Mouse (Mus musculus) T-helper 2 cell (primary cell): ENCODE data around the gene Hcrt.
"Not testable (repeated sequence)": the region's sequence is repeated elsewhere in the genome, so short reads cannot be mapped to it uniquely, and the experiment has no call there.

ENCODE experiments used
- in situ Hi-C: fragments of 300-600 bp; cut with MboI, MseI; formaldehyde crosslinking; loops from one replicate; pipeline ENCODE4 v1.15.1; 2025; ENCODE audit warnings: high pct_unique_total_duplicates

The Hcrt gene

DNA sequence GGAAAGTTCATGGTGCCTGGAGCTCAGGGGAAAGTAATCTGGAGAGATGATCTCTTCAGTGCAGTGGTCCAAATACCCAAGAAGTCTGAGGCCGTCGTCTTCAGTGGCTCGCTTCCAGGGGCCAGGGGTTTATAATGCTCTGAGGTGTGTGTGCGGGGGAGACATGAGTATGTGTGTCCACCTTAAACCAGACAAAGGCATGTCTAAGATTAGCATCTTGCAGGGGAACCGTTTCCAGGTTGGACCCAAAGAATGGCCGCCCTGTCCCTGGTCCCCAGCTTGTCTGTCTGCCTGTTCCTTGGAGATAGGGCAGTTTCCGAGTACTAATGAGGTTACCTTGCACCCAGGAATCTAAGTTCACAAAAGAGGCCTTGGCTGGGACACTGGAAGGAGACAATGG lies at the start of gene Hcrt:
TSS of gene Hcrt (minus strand) at position 101 of the 400 bp plus-strand sequence.
- in situ Hi-C loops, result no loop called here

DNA sequence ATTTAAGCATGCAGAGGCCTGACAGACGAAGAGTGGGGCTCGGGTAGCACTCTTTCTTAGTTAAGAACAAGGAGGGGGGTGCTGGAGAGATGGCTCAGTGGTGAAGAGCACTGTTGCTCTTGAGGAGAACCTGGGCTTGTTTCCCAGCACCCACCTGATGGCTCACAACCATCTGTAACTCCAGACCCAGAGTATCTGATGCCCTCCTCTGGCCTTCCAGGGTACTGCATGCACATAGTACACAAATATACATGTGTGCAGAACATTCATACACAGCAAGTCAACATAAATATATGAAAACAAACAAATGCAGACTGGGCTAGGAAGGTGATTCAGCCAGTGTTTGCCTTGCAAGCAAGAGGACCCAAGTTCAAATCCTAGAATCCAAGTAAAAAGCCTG lies 48.4 kb upstream of the Hcrt start:
- in situ Hi-C loops, result no loop called here

DNA sequence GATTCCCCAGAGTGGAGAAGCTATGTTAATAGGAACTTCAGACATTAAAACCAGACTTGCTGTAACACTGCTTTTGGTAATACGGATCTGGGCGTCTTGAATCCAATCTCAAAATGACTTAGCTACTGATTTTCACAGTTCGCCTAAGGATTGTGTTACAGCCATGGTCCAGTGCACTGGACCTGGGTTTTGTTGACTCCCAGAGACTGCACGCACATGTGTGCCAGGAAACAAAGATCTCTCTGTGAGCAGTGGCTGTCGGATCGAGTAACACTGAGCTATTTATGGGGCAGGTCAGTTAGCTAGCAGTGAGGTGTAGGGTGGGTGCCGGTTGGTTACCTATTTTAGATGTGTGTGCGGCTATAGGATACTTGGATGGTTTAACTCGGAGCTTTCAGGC lies 47.8 kb upstream of the Hcrt start:
- in situ Hi-C loops, result no loop called here

- in situ Hi-C loops, result loop anchor here (5.0 to 10.0 kb wide), 2 partner anchors 66 to 158 kb away; no protein-coding TSS in a partner anchor
Observed at GRCm38 (mm10) chr11:100806380-100807305, 43.9 kb upstream of the Hcrt start.

DNA sequence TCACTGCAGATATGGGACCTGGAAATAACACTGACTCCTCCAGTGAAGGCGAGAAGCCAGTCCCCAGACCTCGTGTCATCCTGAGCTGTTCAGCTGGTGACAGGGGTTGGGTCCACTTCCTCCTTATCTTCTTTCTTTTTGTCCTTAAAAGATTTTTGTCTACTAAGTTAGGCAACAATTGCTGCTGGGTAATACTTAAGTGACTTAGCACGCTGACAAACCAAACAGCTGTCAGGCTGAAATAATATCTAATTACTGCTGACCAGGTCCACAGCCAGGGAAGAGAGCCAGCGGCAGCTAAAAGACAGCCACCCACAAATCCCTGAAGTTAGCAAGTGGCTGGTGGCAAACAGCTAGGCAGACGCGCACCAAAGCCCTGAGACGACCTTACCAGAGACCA lies 42.8 kb upstream of the Hcrt start:
- in situ Hi-C loops, result loop anchor here (5.0 to 10.0 kb wide), 2 partner anchors 67 to 159 kb away; no protein-coding TSS in a partner anchor

DNA sequence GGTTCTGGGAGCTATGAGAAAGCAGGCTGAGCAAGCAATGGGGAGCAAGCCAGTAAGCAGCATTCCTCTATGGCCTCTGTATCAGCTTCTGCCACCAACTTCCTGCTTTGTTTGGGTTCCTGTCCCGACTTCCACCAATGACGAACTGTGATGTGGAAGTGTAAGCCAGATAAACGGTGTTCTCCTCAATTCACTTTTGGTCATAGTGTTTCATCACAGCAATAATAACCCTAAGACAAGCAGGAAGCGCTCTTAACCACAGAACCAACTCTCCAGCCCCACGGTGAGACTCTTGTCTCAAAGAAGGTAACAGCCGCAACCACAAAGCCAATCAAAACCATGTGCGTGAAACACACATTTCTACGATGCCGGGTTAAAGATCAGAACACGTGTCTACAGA lies 41.7 kb upstream of the Hcrt start:
- in situ Hi-C loops, result loop anchor here (5.0 to 10.0 kb wide), 3 partner anchors 37 to 238 kb away; no protein-coding TSS in a partner anchor

- in situ Hi-C loops, result no loop called here
Observed at GRCm38 (mm10) chr11:100799426-100799825, 36.7 kb upstream of the Hcrt start.

DNA sequence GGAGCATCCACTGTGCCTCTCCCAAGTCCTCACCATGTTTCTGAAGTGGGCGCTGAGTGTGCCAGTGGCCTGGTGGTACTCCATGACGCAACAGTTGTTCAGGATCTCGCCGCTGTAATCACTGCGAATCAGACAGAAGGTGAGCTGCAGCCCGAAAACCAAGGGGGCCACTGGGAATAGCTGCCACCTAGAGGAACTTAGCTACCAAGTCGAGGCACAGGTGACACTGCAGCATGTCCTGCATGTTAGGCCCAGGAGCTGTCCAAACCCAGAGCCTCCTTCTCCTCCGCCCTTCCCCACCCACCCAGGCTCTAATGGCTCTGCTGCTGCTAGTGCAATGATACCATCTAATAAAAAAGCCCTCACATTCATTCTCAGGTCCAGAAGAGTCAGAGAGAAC lies 33.9 kb upstream of the Hcrt start:
- in situ Hi-C loops, result no loop called here

DNA sequence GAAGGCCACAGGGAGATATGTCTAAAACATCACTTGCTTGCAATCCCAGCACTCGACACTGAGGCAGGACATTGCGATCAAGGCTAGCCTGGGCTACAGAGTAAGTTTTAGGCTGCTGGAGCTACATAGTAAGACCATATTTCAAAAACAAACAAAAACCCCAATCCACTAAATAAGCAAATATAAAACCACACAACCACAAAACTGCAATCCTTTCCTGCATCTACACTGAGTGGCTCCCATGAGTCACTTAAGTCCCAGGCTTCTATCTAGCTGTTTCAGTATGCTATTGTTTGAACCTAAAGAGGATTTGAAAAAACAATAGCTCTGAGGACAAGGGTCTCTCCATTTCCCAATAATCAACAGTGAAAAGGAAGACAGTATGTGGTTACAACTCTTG lies 32.7 kb upstream of the Hcrt start:
- in situ Hi-C loops, result no loop called here

GRCm38 (mm10) chr11:100791457-100792049 lies 28.8 kb upstream of the Hcrt start:
- in situ Hi-C loops, result no loop called here

- in situ Hi-C loops, result not testable (repeated sequence)
Observed at GRCm38 (mm10) chr11:100790644-100791043, 27.9 kb upstream of the Hcrt start.

DNA sequence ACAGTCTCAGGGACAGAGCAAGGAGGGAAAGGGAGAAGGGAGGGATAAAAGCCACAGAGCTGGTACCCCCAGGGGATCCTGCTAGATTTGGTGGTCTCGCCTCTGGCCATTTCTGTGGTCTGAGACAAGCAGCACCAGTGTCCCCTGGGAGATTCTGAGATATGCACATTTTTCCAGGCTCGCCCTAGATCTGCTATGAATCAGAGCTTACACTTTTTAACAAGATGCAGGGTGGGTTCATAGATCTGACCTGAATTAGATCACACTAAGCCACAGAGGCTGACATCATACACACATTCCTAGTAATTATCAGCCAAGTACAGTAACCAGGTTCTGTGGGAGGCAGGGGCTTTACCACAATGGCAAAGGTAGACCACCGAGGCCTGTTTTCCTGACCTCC lies 27.0 kb upstream of the Hcrt start:
- in situ Hi-C loops, result no loop called here

DNA sequence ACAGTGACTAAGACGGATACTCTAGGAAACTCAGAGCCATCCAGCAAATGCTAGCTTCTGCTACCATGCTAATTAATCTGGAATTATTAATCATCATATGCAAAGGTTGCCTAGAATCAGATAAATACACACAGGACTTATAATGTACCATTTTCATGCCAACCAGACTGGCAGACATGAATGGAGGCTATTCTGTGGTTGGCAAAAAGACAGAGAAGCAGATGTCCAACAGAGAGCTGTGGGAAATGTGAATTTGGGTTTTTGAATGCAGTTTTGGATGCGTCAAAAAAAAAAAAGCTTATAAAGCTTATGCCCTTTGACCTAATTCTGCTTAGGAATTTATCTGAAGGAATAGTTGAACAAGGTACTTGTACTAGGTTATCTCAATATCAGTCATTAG lies 23.0 kb upstream of the Hcrt start:
- in situ Hi-C loops, result no loop called here

DNA sequence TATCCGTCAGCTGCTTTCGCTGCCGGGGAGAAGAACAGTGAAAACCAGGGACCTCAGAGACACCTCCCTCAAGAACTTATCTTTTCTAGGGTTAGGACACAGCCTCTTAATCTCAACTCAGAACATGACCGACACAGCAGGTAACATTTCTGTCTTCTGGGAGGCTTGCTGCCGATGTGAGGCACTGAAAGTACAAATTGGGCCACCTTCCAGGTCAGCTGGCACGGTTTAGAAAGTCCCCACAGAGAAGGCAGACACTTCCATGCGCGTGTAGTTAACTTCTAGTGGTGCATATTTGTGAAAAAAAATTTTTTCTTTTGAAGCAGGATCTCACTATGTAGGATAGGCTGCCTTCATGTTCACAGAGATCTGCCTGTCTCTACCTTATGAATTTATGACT lies 21.6 kb upstream of the Hcrt start:
- in situ Hi-C loops, result no loop called here

- in situ Hi-C loops, result no loop called here
Observed at GRCm38 (mm10) chr11:100782568-100782967, 19.8 kb upstream of the Hcrt start.

- in situ Hi-C loops, result no loop called here
Observed at GRCm38 (mm10) chr11:100781763-100782475, 19.2 kb upstream of the Hcrt start.

DNA sequence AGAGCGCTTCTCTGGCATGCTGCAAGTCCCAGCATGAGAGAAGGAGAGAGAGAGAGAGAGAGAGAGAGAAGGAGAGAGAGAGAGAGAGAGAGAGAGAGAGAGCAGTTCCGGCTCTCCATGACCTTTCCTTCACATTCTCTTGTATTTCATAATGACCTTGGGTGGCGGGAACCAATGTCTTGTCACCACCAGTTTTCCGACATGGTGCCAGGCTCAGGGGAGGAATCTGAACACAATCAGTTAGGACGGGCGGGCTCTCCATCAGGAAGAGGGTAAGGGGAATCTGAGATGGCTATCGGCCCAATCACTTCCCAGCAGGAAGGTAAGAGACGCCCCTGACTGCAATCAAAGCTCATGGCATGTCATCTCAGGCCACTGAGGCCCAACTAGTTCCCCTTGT lies 17.5 kb upstream of the Hcrt start:
- in situ Hi-C loops, result no loop called here

DNA sequence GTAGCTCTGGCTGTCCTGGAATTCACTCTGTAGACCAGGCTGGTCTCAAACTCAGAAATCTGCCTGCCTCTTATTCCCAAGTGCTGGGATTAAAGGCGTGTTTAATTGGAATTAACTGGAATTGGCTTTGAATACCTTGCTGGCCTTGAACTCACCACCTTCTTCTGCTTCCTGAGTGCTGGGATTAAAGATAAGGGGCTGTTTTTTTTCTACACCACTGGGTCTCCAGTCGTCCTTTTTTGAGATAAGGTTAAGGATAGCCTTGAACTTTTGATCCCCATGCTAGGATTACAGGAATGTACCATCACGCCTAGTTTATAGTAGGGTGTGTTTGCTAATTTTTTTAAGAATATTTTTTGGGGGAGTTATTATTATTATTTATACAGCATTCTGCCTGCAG lies 15.3 kb upstream of the Hcrt start:
- in situ Hi-C loops, result no loop called here

- in situ Hi-C loops, result no loop called here
Observed at GRCm38 (mm10) chr11:100775921-100776320, 13.2 kb upstream of the Hcrt start.

GRCm38 (mm10) chr11:100774261-100774660 lies 11.5 kb upstream of the Hcrt start:
- in situ Hi-C loops, result no loop called here

GRCm38 (mm10) chr11:100770646-100771408 lies 8.1 kb upstream of the Hcrt start, which contains the start of gene Ghdc:
Ghdc (minus strand) TSS chr11:100770957.
- in situ Hi-C loops, result no loop called here
